Mouse (Mus musculus) megakaryocyte, embryonic 14.5 days (primary cell): ENCODE measurements at regions not wholly inside any gene's neighbourhood (a gene's known extent, or its start where the extent isn't known, plus 50 kb on each side); places are given as distances from the start of the nearest gene placed in this dataset.

ENCODE experiments used
- FLI1 ChIP-seq: IDR thresholded peaks from 2 replicates; pipeline ENCODE4 v1.6.1; 2012; ENCODE audit warnings: low read length, inconsistent platforms, mixed read lengths
- GATA1 ChIP-seq: IDR thresholded peaks from 3 replicates; pipeline ENCODE4 v1.6.1; 2012; ENCODE audit warnings: mixed read lengths, low read length, inconsistent platforms, borderline replicate concordance

GRCm38 (mm10) chr2:103144420-103144819 is 70.9 kb downstream of the Apip start:
- no peak for TF ChIP-seq GATA1
- no peak for TF ChIP-seq FLI1
